Mouse (Mus musculus) thymus, adult 2 months (tissue): Measurements from ENCODE around the gene Ezh1.

Experiments used
- CTCF ChIP-seq: fragments of 200-500 bp; IDR thresholded peaks from 2 replicates; pipeline ENCODE4 v1.5.1; 2012; ENCODE audit warnings: mild to moderate bottlenecking, control low read depth, low read length, moderate library complexity, borderline replicate concordance; ENCODE audit not compliant: control insufficient read depth, poor library complexity, insufficient read depth; ENCODE audit errors: extremely low read depth
- POLR2A ChIP-seq: fragments of 200-500 bp; IDR thresholded peaks from 2 replicates; pipeline ENCODE4 v1.6.1; 2012; ENCODE audit warnings: mild to moderate bottlenecking, low read length, control low read depth, moderate library complexity; ENCODE audit not compliant: control insufficient read depth, poor library complexity, insufficient read depth; ENCODE audit errors: extremely low read depth

DNA sequence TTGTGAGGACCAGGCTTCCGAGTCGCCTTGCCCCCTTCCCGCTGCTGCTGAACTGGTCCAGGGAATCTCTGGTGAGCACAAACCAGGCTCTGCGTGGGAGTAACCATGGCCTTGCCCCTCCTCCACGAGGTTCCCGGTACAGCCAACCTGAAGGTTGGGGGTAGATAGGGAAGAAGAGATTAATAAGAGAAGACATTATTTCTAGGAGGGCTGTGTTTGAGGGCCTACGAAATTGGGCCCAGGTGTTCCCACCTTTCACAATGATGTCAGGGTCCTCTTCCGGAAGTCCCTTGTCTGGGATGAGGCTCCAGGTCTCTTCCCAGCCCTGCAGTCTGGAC is 58.3 kb downstream of the Ezh1 start:
- TF ChIP-seq CTCF (no peak), POLR2A (no peak)
